14 mouse cellular contexts compared by ENCODE assay signal in genomic region chr2:169679264-169679663, GRCm38 (mm10). TPM values are rescaled to one million over a fixed set of nuclear protein-coding genes. Genes with fewer than 3 reads are reported as not detected.
DNase-seq lines count a peak whose midpoint lies in the region; ATAC-seq and TF ChIP-seq lines count a peak whose summit lies in the region.
"Had no signal": no experiment of that assay in that cellular context is flagged by ENCODE, and none has a peak within 500 bp of the region (broad histone marks: within the 10 kb centered on the region; RNA-seq: fewer than 3 reads in every experiment).

No protein-coding gene starts in this region.

- H3K9me3 ChIP-seq in hindbrain, embryonic 14.5 days (ENCODE audit: control insufficient read depth, low read length), result no peaks in the 10 kb centered on the region
- H3K9me3 ChIP-seq in hindbrain, embryonic 12.5 days (replicated peaks), result no peaks in the 10 kb centered on the region
- no peaks in the 10 kb centered on the region for H3K9me3 ChIP-seq in hindbrain, embryonic 16.5 days (ENCODE audit: control insufficient read depth, low read length)
- no peaks in the 10 kb centered on the region for H3K9me3 ChIP-seq in intestine, postnatal 0 days (ENCODE audit: control insufficient read depth)
- no peaks in the 10 kb centered on the region for H3K9me3 ChIP-seq in stomach, embryonic 15.5 days

- WGBS in hindbrain, embryonic 14.5 days, result 68% methylated on average over 7 of the region's 7 CpGs
- 65% methylated on average over 7 of the region's 7 CpGs for WGBS in hindbrain, embryonic 12.5 days
- WGBS in hindbrain, embryonic 16.5 days, result 57% methylated on average over 7 of the region's 7 CpGs
- WGBS in intestine, postnatal 0 days, result 34% methylated on average over 7 of the region's 7 CpGs
- WGBS in stomach, embryonic 15.5 days, result 48% methylated on average over 7 of the region's 7 CpGs

- DNase-seq in hindbrain, embryonic 14.5 days (ENCODE audit: low spot score), result no peak
- DNase-seq in left cerebral cortex, postnatal 14 days (ENCODE audit: low spot score in 2 of 2), result no peak
- DNase-seq in adrenal gland, adult (ENCODE audit: inconsistent age in 2 of 2, low spot score in 1 of 2), result no peak
- no peak for DNase-seq in ovary, adult 18-20 months (ENCODE audit: low spot score)
- DNase-seq: cerebellum, adult 18-20 months; heart, postnatal 4 days; kidney, postnatal 4 days; right cerebral cortex, postnatal 14 days had no signal

- no peak for ATAC-seq in hindbrain, embryonic 14.5 days (ENCODE audit: low FRiP score)
- no peak for ATAC-seq in hindbrain, embryonic 12.5 days (ENCODE audit: low FRiP score)
- ATAC-seq in hindbrain, embryonic 16.5 days, result peak; percentile 37; the same call in 1 of the 2 replicates
- peak; percentile 99 for ATAC-seq in intestine, postnatal 0 days
- peak; percentile 71; the same call in 1 of the 2 replicates for ATAC-seq in stomach, embryonic 15.5 days (ENCODE audit: insufficient read depth, low FRiP score, low read depth)

- H3K4me1 ChIP-seq in hindbrain, embryonic 14.5 days (replicated peaks; ENCODE audit: control insufficient read depth, insufficient read depth, low read length), result peaks cover 10% of the 10 kb centered on the region
- H3K4me1 ChIP-seq in hindbrain, embryonic 12.5 days, result peaks cover 17% of the 10 kb centered on the region
- peaks cover 20% of the 10 kb centered on the region; the same call in 1 of the 2 replicates for H3K4me1 ChIP-seq in hindbrain, embryonic 16.5 days (ENCODE audit: control insufficient read depth, insufficient read depth, low read depth, low read length)
- no peaks in the 10 kb centered on the region for H3K4me1 ChIP-seq in intestine, postnatal 0 days (replicated peaks; ENCODE audit: control insufficient read depth, insufficient read depth, low read length)
- H3K4me1 ChIP-seq in stomach, embryonic 15.5 days, result 0 out of 2 replicates have a peak, but pooled peaks cover 4% of the 10 kb centered on the region

- H3K27ac ChIP-seq in hindbrain, embryonic 14.5 days, result peak overlapping the region; percentile 12; the same call in 1 of the 2 replicates
- H3K27ac ChIP-seq in hindbrain, embryonic 12.5 days, result no peak overlapping the region
- H3K27ac ChIP-seq in hindbrain, embryonic 16.5 days (ENCODE audit: low read depth, low read length), result no peak overlapping the region
- peak overlapping the region; percentile 36; the same call in 1 of the 2 replicates for H3K27ac ChIP-seq in intestine, postnatal 0 days (ENCODE audit: low read depth, low read length)
- no peak overlapping the region for H3K27ac ChIP-seq in stomach, embryonic 15.5 days

- intact Hi-C loops in left cerebral cortex, postnatal 14 days (cut with DNase I), result no loop called here

- H3K4me2 ChIP-seq in hindbrain, embryonic 14.5 days (replicated peaks), result no peak overlapping the region
- H3K4me2 ChIP-seq in hindbrain, embryonic 12.5 days (replicated peaks), result no peak overlapping the region
- H3K4me2 ChIP-seq in hindbrain, embryonic 16.5 days (ENCODE audit: low read length), result no peak overlapping the region
- H3K4me2 ChIP-seq in intestine, postnatal 0 days (replicated peaks; ENCODE audit: low read depth), result 0 out of 2 replicates have a peak overlapping the region, but pooled peaks have one; percentile 3
- H3K4me2 ChIP-seq in stomach, embryonic 15.5 days, result no peak overlapping the region

- H3K27me3 ChIP-seq in hindbrain, embryonic 14.5 days (ENCODE audit: control insufficient read depth, insufficient read depth, low read length), result no peaks in the 10 kb centered on the region
- H3K27me3 ChIP-seq in hindbrain, embryonic 12.5 days, result no peaks in the 10 kb centered on the region
- H3K27me3 ChIP-seq in hindbrain, embryonic 16.5 days (replicated peaks; ENCODE audit: control insufficient read depth, insufficient read depth, low read length), result no peaks in the 10 kb centered on the region
- no peaks in the 10 kb centered on the region for H3K27me3 ChIP-seq in intestine, postnatal 0 days (replicated peaks; ENCODE audit: control insufficient read depth, insufficient read depth, low read length)
- no peaks in the 10 kb centered on the region for H3K27me3 ChIP-seq in stomach, embryonic 15.5 days (replicated peaks)

- H3K4me3 ChIP-seq in hindbrain, embryonic 14.5 days (replicated peaks; ENCODE audit: low read length), result no peak overlapping the region
- no peak overlapping the region for H3K4me3 ChIP-seq in hindbrain, embryonic 12.5 days
- no peak overlapping the region for H3K4me3 ChIP-seq in hindbrain, embryonic 16.5 days (ENCODE audit: low read length)
- H3K4me3 ChIP-seq in intestine, postnatal 0 days (ENCODE audit: low read depth, low read length), result no peak overlapping the region
- H3K4me3 ChIP-seq in stomach, embryonic 15.5 days (replicated peaks), result no peak overlapping the region

- H3K36me3 ChIP-seq in hindbrain, embryonic 14.5 days (replicated peaks; ENCODE audit: control insufficient read depth, insufficient read depth), result no peaks in the 10 kb centered on the region
- no peaks in the 10 kb centered on the region for H3K36me3 ChIP-seq in hindbrain, embryonic 12.5 days
- H3K36me3 ChIP-seq in hindbrain, embryonic 16.5 days (ENCODE audit: control insufficient read depth, insufficient read depth, low read length), result no peaks in the 10 kb centered on the region
- H3K36me3 ChIP-seq in intestine, postnatal 0 days (ENCODE audit: control insufficient read depth, insufficient read depth), result no peaks in the 10 kb centered on the region
- no peaks in the 10 kb centered on the region for H3K36me3 ChIP-seq in stomach, embryonic 15.5 days

- no peak for TF ChIP-seq CTCF in intestine, postnatal 0 days (IDR thresholded peaks at IDR 0.05; ENCODE audit: low read depth)

- H3K9ac ChIP-seq in hindbrain, embryonic 14.5 days, result no peak overlapping the region
- no peak overlapping the region for H3K9ac ChIP-seq in hindbrain, embryonic 12.5 days
- H3K9ac ChIP-seq in hindbrain, embryonic 16.5 days (ENCODE audit: low read depth, low read length), result no peak overlapping the region
- no peak overlapping the region for H3K9ac ChIP-seq in intestine, postnatal 0 days (ENCODE audit: low read depth, low read length)
- H3K9ac ChIP-seq in stomach, embryonic 15.5 days, result no peak overlapping the region

RNA-seq across cellular contexts. Expression of gene Tshz2, which starts 46.5 kb away (rescaled TPM):
- polyA plus RNA-seq in hindbrain, embryonic 14.5 days (2014; fragmentation: Nextera tagmentation; extraction: Ambion mirVana), result 29.8 and 38.1 TPM in 2 replicates
- 19.3 and 26.5 TPM in 2 replicates for polyA plus RNA-seq in hindbrain, embryonic 12.5 days (2016; fragmentation: Nextera tagmentation; extraction: Ambion mirVana)
- 32.0 and 33.5 TPM in 2 replicates for polyA plus RNA-seq in hindbrain, embryonic 16.5 days (2015; fragmentation: Nextera tagmentation; extraction: Ambion mirVana)
- polyA plus RNA-seq in intestine, postnatal 0 days (2015; fragmentation: Nextera tagmentation; extraction: Ambion mirVana), result 6.3 and 6.6 TPM in 2 replicates
- polyA plus RNA-seq in stomach, embryonic 15.5 days (2015; fragmentation: Nextera tagmentation; extraction: Ambion mirVana), result 15.9 and 16.5 TPM in 2 replicates
- total RNA-seq in left cerebral cortex, postnatal 14 days (2021), result 10 to 100 TPM; 20.7 to 49.7 TPM
- total RNA-seq: granulocyte monocyte progenitor cell, adult 5-6 weeks; neutrophil, adult 5-6 weeks had no signal

Comparison
In these comparisons a context has a peak if more than half of its experiments do, and no peak if none do; other contexts are left out.
1. ATAC-seq: peak in hindbrain, embryonic 16.5 days (single experiment), intestine, postnatal 0 days (single experiment) and stomach, embryonic 15.5 days (single experiment); none in hindbrain, embryonic 14.5 days (single experiment) and hindbrain, embryonic 12.5 days (single experiment).
2. H3K27ac ChIP-seq: peak in hindbrain, embryonic 14.5 days (single experiment) and intestine, postnatal 0 days (single experiment); none in hindbrain, embryonic 12.5 days (single experiment), hindbrain, embryonic 16.5 days (single experiment) and stomach, embryonic 15.5 days (single experiment).